Mouse (Mus musculus) intestine, embryonic 14.5 days (tissue): ENCODE measurements around the gene Aldoart2. TPM values are rescaled to one million over a fixed set of nuclear protein-coding genes. Genes with fewer than 3 reads are reported as not detected.
"Not testable (repeated sequence)": the region's sequence is repeated elsewhere in the genome, so short reads cannot be mapped to it uniquely, and the experiment has no call there.

ENCODE experiments used
- ATAC-seq: fragments of 200-750 bp; cut with Nextera tagmentation; replicated peaks from 2 replicates; pipeline ENCODE4 v1.8.0; 2017; ENCODE audit warnings: low read depth, moderate number of reproducible peaks, moderate TSS enrichment, moderate library complexity; ENCODE audit not compliant: low FRiP score, low TSS enrichment
- DNase-seq: peaks from one replicate; pipeline ENCODE4 v3.0.0-alpha.2; 2018; ENCODE audit warnings: low spot score
- H3K27ac ChIP-seq: fragments of 300-500 bp; sonication (generic); 2 replicates; pipeline ENCODE4 v1.5.1; 2014; ENCODE audit warnings: low read depth, mild to moderate bottlenecking, control low read depth
- H3K27me3 ChIP-seq: fragments of 300-500 bp; sonication (generic); replicated peaks from 2 replicates; pipeline ENCODE4 v1.6.1; 2014; ENCODE audit warnings: low read length, control low read depth; ENCODE audit not compliant: control insufficient read depth, insufficient read depth
- H3K36me3 ChIP-seq: fragments of 300-500 bp; sonication (generic); 2 replicates; pipeline ENCODE4 v1.6.1; 2014; ENCODE audit warnings: low read length, control low read depth; ENCODE audit not compliant: control insufficient read depth, insufficient read depth
- H3K4me1 ChIP-seq: fragments of 300-500 bp; sonication (generic); replicated peaks from 2 replicates; pipeline ENCODE4 v1.6.1; 2014; ENCODE audit warnings: low read length, control low read depth, mixed read lengths; ENCODE audit not compliant: control insufficient read depth, insufficient read depth
- H3K4me2 ChIP-seq: fragments of 300-500 bp; sonication (generic); 2 replicates; pipeline ENCODE4 v1.6.1; 2014; ENCODE audit warnings: low read length
- H3K4me3 ChIP-seq: fragments of 300-500 bp; sonication (generic); 2 replicates; pipeline ENCODE4 v1.5.1; 2014; ENCODE audit warnings: low read depth, low read length, control low read depth, mixed read lengths
- H3K9ac ChIP-seq: fragments of 300-500 bp; sonication (generic); 2 replicates; pipeline ENCODE4 v1.6.1; 2014; ENCODE audit warnings: mild to moderate bottlenecking, low read length
- H3K9me3 ChIP-seq: fragments of 300-500 bp; sonication (generic); 2 replicates; pipeline ENCODE4 v1.6.1; 2016; ENCODE audit warnings: low read length, control low read depth; ENCODE audit not compliant: control insufficient read depth
- WGBS: fragments of 180-500 bp; shearing (Covaris S2); extraction: QIAGEN DNeasy Blood & Tissue Kit; methylation state at CpG from one replicate; pipeline ENCODE4 v1.1.7; 2014; 5-methylcytosine and 5-hydroxymethylcytosine counted together
- polyA plus RNA-seq: library from polyadenylated mRNA; unstranded; fragments of >200 nt; fragmentation: Nextera tagmentation; extraction: Ambion mirVana; gene quantifications from 2 replicates; pipeline ENCODE4 v1.2.1, GENCODE M21; 2014

Gene Aldoart2
- polyA plus RNA-seq, 1 experiment from 2014 or later: not detected

- ATAC-seq: no peak
- H3K36me3 ChIP-seq: no peaks in the 10 kb centered on the region
- 65% methylated on average over 6 of the region's 6 CpGs for WGBS
- no peak for DNase-seq
- no peaks in the 10 kb centered on the region for H3K4me1 ChIP-seq
- no peak overlapping the region for H3K27ac ChIP-seq
- H3K9me3 ChIP-seq: 0 out of 2 replicates have a peak, but pooled peaks cover under 1% of the 10 kb centered on the region
- H3K4me2 ChIP-seq: no peak overlapping the region
- no peaks in the 10 kb centered on the region for H3K27me3 ChIP-seq
- no peak overlapping the region for H3K9ac ChIP-seq
- H3K4me3 ChIP-seq: no peak overlapping the region
Measured at GRCm38 (mm10) chr12:55569676-55570075, 4.6 kb downstream of the Aldoart2 start.

- ATAC-seq (no peak), DNase-seq (no peak)
- WGBS: 89% methylated on average over 9 of the region's 9 CpGs
- no peak overlapping the region for H3K27ac ChIP-seq
- no peaks in the 10 kb centered on the region for H3K27me3 ChIP-seq
- no peak overlapping the region for H3K4me2 ChIP-seq
- H3K9ac ChIP-seq: no peak overlapping the region
- H3K4me3 ChIP-seq: no peak overlapping the region
- no peaks in the 10 kb centered on the region for H3K9me3 ChIP-seq
- H3K4me1 ChIP-seq: no peaks in the 10 kb centered on the region
- no peaks in the 10 kb centered on the region for H3K36me3 ChIP-seq
Measured at GRCm38 (mm10) chr12:55570646-55571045, 5.6 kb downstream of the Aldoart2 start.

DNA sequence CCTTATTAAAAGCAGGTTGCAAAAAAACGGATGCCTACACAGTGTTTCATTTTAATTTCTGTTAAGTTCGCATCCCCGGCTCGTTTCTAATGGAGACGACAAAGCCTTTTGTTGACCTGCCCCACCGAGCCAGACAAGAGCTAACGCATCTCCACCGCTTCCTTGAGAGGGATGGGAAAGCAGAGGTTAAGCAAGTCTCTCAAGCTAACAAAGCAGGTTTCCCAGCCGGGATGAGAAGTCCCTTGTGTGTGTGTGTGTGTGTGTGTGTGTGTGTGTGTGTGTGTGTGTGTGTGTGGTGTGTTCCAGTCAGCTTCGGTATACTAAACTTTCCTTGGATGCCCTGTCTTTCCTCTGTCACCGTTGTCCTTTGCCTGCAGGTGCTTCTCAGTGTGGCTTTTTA is 6.1 kb downstream of the Aldoart2 start:
- 86% methylated on average over 11 of the region's 11 CpGs for WGBS
- Histone ChIP-seq H3K4me1 (no peaks in the 10 kb centered on the region), H3K9me3 (no peaks in the 10 kb centered on the region), H3K4me3 (no peak overlapping the region), H3K27ac (no peak overlapping the region), H3K9ac (no peak overlapping the region), H3K36me3 (no peaks in the 10 kb centered on the region), H3K4me2 (no peak overlapping the region), H3K27me3 (no peaks in the 10 kb centered on the region)
- no peak for ATAC-seq
- DNase-seq: no peak

DNA sequence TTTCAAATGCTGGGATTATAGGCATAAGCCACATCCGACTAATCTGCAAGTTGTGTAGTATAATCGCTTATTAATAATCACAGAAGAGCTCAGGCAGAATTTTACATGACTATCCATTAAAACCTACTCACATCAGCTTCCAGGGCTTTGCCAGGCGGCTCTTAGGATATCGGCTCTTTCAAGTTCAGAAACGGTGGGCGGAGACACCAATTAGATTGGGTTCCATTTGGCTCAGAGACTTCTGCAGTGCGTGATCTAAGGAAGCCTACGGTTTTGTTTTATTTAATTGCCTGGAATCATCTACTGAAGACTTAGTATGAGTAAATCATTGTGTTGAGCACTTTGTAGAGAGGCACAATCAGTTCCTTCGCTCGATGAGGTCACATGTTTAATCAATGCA is 6.6 kb downstream of the Aldoart2 start:
- no peaks in the 10 kb centered on the region for H3K36me3 ChIP-seq
- no peaks in the 10 kb centered on the region for H3K9me3 ChIP-seq
- no peak overlapping the region for H3K4me3 ChIP-seq
- H3K27me3 ChIP-seq: no peaks in the 10 kb centered on the region
- H3K9ac ChIP-seq: no peak overlapping the region
- no peak overlapping the region for H3K27ac ChIP-seq
- H3K4me2 ChIP-seq: no peak overlapping the region
- DNase-seq: no peak
- ATAC-seq: no peak
- no peaks in the 10 kb centered on the region for H3K4me1 ChIP-seq
- WGBS: 80% methylated on average over 10 of the region's 10 CpGs

- Histone ChIP-seq H3K4me1 (no peaks in the 10 kb centered on the region), H3K36me3 (no peaks in the 10 kb centered on the region), H3K27me3 (no peaks in the 10 kb centered on the region), H3K9ac (no peak overlapping the region), H3K4me2 (no peak overlapping the region), H3K4me3 (no peak overlapping the region), H3K27ac (no peak overlapping the region), H3K9me3 (no peaks in the 10 kb centered on the region)
- DNase-seq (no peak), ATAC-seq (no peak)
Measured at GRCm38 (mm10) chr12:55573089-55573488, 8.1 kb downstream of the Aldoart2 start.

DNA sequence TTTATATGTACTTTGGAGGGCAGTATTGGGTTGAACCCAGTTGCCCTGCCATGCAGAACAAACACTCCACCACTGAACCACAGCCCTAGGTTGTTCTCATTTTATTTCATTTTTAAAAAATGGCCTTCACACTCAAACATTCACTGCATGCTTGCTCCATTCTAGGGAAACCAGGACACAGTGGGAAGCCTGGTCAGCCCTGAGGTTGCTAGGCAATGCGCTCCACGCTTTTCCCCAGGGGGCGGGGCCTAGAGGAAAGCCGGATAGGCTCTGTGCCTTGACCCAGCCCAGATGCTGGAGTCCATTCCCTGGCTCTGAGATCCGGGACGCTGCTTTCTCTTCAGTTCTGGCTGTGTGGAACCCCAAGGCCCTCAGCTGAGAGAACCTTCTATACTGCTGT is 8.8 kb downstream of the Aldoart2 start:
- no peaks in the 10 kb centered on the region for H3K36me3 ChIP-seq
- H3K4me1 ChIP-seq: no peaks in the 10 kb centered on the region
- H3K27me3 ChIP-seq: no peaks in the 10 kb centered on the region
- H3K9me3 ChIP-seq: no peaks in the 10 kb centered on the region
- ATAC-seq (no peak; the same call in 1 of the 2 replicates), DNase-seq (no peak)
- 7% methylated on average over 6 of the region's 6 CpGs for WGBS
- no peak overlapping the region for H3K27ac ChIP-seq
- H3K4me2 ChIP-seq: no peak overlapping the region
- no peak overlapping the region for H3K4me3 ChIP-seq
- H3K9ac ChIP-seq: no peak overlapping the region

DNA sequence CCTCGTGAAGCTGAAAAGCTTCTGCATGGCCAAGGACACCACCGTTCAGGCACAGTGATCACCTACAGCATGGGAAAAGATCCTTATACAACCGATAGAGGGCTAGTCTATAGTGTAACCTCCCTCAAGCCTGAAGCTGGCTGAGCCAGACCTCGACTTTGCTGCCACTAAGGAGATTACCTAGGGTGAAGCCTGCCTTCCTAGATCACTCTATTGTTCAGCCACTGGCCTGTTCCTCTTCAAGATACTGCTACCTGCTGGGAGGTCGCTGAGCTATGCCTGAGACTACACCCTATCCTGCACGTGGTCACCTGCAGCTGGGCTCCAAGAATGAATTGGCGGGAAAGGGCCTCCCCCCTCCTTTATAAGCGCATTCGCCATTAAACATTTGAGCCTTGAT is 21.9 kb downstream of the Aldoart2 start:
- H3K9me3 ChIP-seq, H3K4me2 ChIP-seq, H3K36me3 ChIP-seq, H3K9ac ChIP-seq, DNase-seq, H3K4me1 ChIP-seq, H3K4me3 ChIP-seq, H3K27ac ChIP-seq, ATAC-seq, H3K27me3 ChIP-seq: not testable (repeated sequence)
- 62% methylated on average over 9 of the region's 9 CpGs for WGBS

DNA sequence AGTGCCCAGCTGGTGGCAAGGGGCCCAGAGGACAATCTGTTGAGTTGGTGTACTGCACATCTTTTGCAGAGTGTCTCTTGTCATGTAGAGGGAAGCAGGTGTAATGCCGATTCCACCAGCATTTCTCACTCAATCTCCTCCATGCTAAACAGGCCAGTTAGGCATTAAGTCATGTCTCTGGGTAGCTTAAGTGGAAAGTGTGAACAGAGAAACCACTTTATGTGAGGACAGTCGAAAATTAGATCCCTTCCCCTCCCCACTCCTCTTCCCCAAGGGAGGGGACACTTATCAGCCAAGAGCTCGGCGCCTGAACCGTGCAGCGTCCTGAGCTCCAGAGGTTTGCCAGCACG is 33.5 kb downstream of the Aldoart2 start:
- WGBS: 9% methylated on average over 7 of the region's 7 CpGs

DNA sequence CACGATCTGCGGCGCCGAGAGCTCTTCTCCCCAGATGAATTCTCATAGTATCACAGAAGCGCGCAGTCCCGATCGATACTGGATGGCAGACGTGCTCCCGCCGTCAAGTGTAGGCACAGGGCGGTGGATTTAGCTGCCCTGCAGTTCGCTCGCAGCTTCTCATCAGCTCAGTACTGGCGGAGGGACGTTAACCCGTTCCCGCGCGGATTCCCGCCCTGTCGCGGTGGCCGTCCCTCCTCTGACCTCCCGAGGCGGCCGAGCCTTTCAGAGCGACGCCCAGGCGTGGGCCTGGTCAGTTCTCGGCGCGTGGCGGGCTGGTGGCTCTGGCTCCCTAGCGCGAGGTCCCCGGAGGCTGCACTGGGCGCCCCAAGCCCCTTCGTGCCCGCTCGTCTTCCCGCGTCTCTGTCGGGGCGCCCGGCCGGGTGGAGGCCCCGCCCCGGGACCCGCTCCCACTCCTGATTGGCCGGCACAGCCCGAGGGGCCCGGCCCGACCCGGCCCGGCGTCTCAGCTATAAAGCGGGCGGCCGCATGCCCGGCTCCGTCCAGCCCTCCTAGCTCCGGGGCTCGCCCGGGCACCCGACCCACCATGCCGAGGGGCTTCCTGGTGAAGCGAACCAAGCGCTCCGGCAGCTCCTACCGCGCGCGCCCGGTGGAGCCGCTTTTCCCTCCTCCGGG is 34.0 kb downstream of the Aldoart2 start, which contains the start of gene Insm2:
Gene Insm2, plus strand, starts transcription at position 541 of the 675 bp plus-strand sequence.
- no peaks in the 10 kb centered on the region for H3K36me3 ChIP-seq
- peaks cover 16% of the 10 kb centered on the region for H3K4me1 ChIP-seq
- H3K9ac ChIP-seq: no peak within 1 kb of the TSS
- no peaks in the 10 kb centered on the region for H3K9me3 ChIP-seq
- H3K27me3 ChIP-seq: peaks cover 53% of the 10 kb centered on the region
- H3K27ac ChIP-seq: no peak within 1 kb of the TSS
- ATAC-seq: peak; percentile 21; the same call in 1 of the 2 replicates
- peak within 1 kb of the TSS; percentile 46 for H3K4me3 ChIP-seq
- DNase-seq: peak; percentile 65
- 2% methylated on average over 57 of the region's 77 CpGs for WGBS
- peak within 1 kb of the TSS; percentile 74 for H3K4me2 ChIP-seq

More for the DNA sequence above, 33.5 kb downstream of the Aldoart2 start:
- Histone ChIP-seq H3K27me3 (peaks cover 53% of the 10 kb centered on the region), H3K9ac (no peak overlapping the region), H3K27ac (no peak overlapping the region), H3K4me1 (peaks cover 16% of the 10 kb centered on the region), H3K9me3 (no peaks in the 10 kb centered on the region), H3K4me2 (peak overlapping the region; percentile 74), H3K36me3 (no peaks in the 10 kb centered on the region), H3K4me3 (peak overlapping the region; percentile 46)
- DNase-seq (no peak), ATAC-seq (no peak)
